Mouse (Mus musculus): ENCODE results near the gene Hspa5.
"Not testable (repeated sequence)": the region's sequence is repeated elsewhere in the genome, so short reads cannot be mapped to it uniquely, and the experiment has no call there.

The Hspa5 gene

DNA sequence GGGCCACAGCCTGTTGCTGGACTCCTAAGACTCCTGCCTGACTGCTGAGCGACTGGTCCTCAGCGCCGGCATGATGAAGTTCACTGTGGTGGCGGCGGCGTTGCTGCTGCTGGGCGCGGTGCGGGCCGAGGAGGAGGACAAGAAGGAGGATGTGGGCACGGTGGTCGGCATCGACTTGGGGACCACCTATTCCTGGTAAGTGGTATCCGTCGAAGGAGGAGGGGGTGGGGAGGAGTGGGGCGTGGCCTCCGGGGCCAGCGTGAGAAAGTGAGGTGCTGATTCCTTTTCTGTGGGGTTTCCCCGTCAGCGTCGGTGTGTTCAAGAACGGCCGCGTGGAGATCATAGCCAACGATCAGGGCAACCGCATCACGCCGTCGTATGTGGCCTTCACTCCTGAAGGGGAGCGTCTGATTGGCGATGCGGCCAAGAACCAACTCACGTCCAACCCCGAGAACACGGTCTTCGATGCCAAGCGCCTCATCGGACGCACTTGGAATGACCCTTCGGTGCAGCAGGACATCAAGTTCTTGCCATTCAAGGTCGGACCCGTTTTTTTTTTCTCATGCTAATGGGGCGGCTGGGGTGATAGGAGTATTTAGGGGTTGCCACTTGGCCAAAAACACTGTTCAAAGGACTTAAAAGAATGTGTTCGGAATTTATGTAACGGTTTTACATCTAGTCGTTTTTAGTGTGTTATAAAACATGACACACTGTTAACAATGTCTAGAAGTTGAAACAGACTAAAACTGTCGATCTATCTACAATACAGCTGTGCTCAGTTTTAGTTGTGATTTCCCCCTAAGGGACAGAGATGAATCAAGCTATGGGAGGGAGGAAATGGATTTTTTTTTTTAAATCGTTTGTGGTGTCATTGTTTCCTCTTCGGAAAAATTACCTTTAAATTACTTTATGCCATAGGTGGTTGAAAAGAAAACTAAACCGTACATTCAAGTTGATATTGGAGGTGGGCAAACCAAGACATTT, 774 bp downstream of the Hspa5 start:
- no peak for DNase-seq

DNA sequence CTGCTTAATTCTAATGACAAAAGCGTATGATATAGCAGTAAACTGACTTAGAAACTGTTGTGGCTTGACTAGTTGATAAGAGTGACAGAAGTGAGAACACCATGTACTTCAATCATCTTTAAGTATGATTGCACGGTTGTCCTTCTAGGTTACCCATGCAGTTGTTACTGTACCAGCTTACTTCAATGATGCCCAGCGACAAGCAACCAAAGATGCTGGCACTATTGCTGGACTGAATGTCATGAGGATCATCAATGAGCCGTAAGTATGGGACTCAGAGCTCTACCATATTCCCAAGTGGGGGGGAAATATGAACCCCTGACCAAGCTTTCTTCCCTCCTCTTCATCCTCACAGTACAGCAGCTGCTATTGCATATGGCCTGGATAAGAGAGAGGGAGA, 1.9 kb downstream of the Hspa5 start:
- no peak for DNase-seq

DNA sequence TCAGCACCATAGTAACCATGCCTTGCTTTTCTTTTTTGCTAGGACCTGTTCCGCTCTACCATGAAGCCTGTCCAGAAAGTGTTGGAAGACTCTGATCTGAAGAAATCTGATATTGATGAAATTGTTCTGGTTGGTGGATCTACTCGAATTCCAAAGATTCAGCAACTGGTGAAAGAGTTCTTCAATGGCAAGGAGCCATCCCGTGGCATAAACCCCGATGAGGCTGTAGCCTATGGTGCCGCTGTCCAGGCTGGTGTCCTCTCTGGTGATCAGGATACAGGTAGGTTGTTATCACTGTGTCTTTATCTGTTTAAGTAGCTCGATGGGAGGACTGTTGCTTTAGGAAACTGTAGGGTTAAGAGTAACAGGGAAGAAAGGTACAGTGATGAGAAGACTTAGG, 2.7 kb downstream of the Hspa5 start:
- no peak for DNase-seq

DNA sequence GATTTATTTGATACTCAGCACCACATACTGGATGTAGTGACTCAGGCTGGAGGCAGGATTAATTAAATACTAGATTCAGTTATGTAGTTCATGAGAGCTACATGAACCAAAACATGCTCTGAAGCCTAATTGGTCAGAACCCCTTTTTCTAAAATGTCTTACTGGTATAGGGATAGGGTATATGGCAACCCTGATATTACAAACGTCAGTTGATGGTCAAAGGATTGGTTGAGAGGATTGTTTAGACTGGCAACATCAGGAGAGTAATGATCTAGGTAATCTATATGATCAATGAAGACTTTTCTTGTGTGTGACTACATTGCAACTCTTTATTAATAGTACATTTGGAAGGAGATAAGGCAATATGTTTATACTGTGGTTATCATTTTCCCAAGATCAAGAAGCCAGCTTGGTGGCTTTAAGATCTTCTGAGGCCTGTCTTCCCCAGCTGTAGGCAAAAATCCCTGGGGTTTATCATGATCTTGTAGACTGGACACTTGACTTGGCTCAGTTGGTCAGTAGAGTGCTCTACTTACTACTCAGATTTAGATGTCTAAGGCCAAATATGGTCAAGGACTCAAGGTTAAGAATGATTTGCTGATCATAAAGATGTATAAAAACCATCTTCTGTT, 5.6 kb downstream of the Hspa5 start:
- DNase-seq = no peak

DNA sequence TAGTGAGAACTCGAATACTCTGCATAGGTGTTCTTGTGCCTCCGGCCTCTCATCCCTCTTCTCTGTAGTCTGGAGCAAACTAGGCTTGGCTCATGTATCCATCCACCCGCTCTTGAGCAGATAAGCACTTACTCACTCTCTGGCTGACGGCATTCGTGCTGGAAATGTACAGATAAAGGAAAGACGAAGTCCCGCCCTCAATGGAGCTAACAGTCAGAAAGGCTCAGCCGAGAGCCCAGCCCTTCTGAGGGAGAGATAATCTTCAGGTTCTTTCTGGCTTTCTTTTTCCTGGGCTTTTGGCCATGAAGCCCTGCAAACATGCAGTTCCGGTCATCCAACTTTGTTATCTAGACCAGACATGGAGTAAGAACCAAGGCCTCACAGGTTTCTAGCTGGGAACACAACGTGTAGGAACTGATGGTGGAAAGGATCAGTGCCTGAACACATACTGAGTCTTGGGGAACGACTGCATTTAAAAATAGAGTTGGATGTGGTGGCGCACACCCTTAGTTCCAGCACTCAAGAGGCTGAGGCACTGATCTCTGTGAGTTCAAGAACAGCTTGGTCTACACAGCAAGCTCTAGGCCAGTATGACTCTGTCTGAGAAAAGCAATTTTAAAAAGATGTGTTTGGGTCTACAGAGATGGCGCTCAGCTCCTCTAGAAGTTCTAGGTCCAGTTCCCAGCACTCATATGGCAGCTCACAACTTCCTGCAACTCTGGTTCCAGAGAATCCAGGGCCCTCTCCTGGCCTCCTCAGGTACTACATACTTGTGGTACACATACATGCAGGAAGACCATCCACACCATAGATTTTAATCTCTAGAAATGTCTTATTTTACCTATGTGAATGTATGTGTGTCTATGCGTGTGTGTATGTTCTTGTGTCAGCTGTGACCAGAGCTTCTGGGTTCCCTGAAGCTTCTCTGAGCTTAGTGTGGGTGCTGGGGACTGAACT, 11.6 kb downstream of the Hspa5 start:
- DNase-seq = no peak

DNA sequence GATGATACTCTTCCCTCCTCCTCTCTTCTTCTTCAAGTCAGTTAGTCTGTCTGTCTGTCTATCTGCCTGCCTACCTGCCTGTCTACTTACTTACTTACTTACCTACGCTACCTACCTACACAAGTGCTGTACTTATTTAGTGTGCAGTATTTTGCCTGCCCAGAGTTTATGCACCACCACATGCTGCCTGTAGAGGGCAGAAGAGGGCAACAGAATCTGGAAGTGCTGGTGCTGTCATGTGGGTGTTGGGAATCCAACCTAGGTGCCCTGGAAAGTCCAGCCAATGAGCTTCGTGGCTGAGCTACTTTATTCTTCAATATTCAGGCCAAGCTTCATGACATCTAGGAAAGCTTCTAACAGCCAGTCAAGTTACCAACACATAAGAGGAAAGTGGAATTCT, 12.3 kb downstream of the Hspa5 start:
- peak; percentile 23 to 37 for DNase-seq

DNA sequence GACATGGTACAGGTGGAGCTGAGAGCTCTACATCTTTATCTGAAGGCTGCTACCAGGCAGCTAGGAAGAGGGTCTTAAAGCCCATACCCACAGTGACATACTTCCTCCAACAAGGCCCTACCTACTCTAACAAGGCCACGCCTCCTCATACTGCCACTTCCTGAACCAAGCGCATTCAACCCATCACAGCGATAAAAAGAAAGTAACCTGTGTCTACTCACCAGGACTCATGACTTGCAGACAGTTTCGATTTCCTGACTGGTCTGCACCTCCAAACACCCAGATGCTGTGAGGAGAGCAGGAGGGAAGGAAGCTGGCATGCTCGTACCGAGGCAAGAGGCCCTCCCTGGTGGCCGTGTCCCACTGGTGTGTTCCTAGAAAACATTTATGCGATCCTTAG, 18.5 kb downstream of the Hspa5 start:
- no peak for DNase-seq

DNA sequence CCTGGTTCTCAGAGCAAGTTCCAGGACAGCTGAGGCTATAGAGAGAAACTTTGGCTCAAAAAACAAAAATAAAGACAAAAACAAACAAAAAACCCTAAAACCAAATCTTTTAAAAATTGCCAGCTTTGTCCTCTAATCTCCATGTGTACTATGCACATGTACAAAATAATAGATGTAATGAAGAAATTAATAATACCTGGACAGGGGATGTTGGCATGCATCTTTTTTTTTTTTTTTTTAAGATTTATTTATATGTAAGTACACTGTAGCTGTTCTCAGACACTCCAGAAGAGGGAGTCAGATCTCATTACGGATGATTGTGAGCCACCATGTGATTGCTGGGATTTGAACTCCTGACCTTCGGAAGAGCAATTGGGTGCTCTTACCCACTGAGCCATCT, 20.8 kb downstream of the Hspa5 start:
- not testable (repeated sequence) for DNase-seq

DNA sequence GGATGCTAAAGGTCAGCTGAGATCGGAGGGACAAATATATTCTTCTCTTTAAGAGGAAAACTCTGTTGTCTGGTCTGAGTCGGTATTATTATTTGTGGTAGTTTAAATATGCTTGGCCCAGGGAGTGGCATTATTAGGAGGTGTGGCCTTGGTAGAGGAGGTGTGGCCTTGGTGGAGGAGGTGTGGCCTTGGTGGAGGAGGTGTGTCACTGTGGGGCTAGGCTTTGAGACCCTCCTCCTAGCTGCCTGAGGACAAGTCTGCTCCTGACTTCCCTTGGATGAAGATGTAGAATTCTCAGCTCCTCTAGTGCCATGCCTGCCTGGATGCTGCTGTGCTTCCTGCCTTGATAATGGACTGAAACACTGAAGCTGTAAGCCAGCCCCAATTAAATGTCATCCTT, 22.7 kb downstream of the Hspa5 start:
- no peak for DNase-seq

DNA sequence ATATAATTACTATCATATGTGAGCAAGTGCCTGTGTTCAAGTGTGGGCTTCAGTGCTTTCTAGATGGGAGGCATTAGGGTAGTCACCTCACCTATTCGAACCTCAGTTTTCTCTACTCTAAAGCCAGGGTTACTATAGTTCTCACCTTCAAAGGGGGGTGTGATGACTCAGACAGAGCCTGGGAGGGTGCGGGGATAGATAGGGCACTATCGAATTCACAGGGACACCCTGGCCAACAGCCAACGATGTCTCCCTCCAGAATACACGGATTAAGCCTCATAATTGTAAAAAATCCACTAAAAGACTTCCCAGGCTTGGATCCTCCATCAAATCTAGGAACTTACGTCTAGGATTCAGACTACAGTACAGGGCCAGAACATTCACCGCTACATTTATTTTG, 23.7 kb downstream of the Hspa5 start:
- no peak for DNase-seq

DNA sequence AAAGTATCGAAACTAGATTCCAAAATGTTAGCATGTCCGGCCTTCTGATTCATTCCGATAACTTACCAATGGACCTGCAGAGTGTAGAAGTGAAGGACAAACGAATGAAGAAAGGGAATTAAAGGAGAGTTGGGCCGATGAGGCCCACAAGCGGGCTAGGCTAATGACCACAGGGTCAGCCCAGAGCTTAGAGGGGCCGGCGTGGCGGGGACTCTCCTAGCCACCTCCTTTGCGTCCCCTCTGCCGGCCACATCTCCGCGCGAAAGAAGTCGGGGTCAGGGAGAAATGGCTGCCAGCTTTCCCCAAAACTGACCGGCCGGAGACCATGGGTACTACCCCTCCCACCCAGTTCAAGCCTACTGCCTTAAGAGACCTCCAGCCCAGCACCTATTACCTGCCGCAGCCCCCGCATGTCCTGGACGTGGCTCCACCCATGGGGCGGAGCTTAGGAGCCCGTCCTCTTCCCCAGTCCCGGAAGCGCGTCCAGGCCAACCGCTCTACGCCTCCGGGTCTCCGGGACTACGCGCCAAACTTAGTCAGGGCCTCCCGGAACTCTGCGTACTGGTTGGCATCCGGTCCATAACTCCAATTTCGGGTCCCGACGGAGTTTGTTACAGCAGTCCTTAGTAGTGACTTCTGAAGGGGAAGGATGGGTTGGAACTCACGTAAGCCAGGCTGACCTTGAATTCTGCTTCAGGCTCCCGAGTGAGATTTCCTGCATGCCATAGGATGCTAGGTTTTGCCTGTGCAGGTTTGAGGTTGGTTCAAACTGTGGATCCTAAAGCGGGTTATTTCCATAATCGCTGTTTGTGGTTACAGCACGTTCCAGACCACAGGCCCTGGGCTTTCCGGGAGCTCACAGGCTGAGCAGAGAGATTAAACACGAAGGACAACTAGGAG, 27.8 kb downstream of the Hspa5 start, which contains the start of gene Rabepk:
Gene Rabepk (minus strand): TSS at position 556 of the 900 bp plus-strand sequence.
- peak; percentile 72 to 78 for DNase-seq

DNA sequence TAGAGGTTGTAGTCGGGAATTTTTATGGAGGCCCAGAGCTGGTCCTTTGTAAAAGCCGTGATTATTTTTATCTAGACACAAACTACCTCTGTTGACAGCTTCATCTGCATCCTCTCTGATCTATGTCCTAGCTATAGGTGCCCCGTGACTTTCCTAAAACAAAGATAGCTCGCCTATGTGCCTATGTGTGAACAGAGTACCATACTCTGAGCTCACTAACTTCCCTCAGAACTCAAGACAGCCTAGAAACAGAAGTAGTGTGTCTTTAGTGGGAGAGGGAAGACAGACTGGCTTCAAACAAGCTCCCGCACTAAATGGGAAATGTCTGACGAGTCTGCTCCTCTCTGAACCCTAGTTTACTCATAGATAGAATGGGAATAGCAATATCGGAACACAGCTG, 28.6 kb downstream of the Hspa5 start:
- no peak for DNase-seq

DNA sequence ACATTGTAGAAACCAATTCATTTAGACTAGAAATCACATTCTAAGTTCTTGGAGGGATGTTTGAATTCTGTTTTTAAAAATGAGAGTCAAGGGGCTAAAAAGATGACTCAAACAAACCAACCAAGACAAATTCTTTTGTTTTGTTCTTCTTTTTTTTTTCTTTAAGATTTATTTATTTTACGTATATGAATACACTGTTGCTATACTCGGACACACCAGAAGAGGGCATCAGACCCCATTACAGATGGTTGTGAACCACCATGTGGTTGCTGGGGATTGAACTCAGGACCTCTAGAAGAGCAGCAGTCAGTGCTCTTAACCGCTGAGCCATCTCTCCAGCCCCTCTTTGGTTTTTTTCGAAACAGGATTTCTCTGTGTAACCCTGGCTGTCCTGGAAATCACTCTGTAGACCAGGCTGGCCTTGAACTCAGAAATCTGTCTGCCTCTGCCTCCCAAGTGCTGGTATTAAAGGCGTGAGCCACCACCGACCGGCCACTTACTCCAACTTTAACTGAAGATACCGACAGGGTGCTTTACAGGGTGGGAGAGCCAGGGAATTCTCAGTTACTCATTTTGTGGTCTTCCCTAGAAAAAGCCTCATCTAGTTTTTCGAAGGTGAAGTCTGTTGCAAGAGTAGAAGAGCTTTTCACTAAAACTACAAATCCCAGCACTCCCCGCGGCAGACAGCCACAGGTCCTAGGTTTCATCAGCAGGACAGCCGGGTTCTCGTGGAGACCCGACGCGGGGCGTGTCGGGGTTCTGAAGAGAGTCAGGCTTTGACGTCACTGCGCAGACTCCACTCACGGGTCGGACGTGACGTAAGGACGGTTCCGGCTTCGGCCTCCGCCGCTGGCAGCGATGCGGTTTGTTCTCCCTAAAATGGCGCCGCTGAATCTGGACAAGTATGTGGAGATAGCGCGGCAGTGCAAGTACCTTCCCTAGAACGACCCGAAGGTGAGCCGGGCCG, 30.0 kb downstream of the Hspa5 start:
- DNase-seq = peak; percentile 96

DNA sequence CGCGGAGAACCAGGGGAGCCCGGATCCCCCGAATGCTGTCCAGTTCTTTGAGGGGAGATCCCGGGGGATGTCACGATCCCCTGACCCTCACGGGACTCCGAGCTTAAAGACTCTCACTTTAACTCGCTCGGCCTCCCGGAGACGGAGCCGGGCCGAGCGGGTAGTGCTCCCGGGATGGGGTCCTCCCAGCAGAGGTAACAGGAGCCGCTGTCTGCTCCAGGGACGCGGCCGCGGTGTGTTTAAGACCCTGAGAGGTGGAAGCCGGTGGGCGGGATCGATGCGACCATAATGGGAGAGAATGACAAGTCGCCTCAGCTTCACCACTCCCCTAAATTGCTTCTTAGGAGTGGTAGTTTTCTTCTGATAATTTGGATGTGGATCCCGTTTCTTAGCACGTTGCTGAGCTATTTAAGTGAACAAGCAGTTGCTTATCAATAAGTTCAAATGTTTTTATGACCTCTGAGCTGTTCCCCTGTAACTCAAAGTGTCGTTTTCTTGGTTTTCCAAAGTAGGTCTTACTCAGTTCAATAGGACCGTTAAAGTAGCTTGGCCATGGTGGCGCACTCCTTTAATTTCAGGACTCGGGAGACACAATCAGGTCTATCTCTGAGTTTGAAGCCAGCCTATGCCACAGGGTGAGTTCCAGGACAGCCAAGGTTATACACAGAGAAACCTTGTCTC, 30.9 kb downstream of the Hspa5 start:
- DNase-seq = peak in 1 of 2 experiments; percentile 21

DNA sequence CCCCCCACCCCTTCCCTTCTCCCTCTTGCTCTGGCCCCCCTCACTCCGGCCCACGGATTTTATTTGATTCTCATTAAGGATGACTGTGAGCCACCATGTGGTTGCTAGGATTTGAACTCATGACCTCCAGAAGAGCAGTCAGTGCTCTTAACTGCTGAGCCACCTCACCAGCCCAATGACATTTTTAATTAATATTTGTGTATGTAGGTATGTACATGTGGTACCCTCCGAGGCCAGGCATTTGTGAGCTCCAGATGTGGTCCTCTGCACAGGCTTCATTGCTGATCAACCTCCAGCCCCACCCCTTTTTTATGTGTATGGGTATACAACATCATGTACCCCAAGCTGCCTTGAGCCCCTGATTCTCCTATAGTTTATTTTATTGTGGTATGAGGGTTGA, 32.0 kb downstream of the Hspa5 start:
- DNase-seq = no peak

DNA sequence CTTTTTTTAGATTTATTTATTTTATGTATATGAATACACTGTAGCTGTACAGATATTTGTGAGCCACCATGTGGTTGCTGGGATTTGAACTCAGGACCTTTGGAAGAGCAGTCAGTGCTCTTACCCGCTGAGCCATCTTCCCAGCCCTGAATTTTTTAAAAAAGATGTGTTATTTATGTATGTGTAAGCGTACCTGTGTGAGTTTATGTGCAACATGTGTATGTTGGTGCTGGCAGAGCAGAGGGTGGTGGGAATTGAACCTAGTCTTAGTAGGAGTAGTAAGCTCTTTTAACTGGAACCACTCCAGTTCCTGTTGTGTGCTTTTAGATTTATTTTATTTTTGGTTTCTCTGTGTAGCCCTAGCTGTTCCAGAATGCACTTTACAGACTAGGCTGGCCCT, 32.4 kb downstream of the Hspa5 start:
- DNase-seq = no peak

DNA sequence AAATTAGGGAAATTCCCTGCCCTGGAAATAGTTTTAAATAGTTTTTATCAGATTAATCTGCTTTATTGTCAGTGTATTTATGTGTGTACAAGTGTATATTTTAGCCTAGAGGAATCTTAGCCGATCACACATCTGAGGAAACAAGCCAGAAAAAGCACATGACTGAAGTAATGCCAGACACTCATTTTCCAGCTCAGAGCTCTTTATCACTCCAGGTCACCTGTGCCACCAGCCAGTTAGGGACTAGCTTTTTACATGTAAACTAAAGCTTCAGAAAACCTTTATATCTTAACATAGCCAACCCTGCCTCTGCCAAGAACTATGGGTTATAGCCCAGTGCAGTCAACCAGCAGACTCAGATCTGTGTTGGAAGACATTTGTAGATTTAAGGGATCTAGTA, 33.0 kb downstream of the Hspa5 start:
- no peak for DNase-seq

DNA sequence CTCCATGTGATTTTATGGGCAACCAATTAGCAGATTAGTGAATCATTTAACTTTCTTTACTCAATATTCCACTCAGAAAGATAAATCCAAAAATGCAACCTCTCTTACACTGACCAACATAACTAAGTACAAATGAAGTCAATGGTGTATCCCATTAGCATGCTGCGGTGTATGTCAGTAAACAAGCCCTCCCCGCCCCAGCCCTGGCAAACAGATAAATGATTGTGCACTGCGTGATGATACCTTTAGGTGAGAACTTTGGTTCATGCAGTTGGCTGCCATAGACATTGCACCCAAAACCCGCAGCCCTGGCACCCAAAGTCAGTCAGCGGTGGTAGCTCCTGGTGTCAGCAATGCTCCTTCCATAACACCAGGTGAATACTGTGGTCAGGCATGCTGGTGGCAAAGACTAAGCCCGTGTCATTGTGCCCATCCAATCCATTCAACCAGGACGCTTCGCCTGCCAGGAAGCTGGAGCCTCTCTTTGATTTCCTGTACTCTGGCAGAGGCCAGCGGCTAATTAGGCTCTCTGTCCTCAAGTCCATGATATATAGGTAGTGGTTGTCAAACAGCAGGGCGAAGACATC, 33.7 kb downstream of the Hspa5 start:
- DNase-seq = no peak

DNA sequence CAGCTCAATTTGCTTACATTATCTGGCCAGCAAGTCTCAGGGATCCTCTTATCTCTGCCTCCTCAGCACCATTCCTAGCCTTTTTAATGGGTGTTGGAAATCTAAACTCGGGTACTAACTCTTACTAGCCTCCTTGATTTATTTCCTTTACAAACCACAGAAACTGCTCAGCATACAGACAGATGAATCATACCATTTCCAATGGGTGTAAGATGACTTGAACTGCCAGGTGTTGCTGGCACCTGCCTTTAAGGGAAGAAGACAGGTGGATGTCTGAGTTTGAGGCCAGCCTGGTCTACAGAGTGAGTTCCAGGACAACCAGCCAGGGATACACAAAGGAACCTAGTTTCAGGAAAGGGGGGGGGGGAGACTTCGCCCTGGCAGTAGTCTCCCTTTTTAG, 36.3 kb downstream of the Hspa5 start:
- no peak for DNase-seq

DNA sequence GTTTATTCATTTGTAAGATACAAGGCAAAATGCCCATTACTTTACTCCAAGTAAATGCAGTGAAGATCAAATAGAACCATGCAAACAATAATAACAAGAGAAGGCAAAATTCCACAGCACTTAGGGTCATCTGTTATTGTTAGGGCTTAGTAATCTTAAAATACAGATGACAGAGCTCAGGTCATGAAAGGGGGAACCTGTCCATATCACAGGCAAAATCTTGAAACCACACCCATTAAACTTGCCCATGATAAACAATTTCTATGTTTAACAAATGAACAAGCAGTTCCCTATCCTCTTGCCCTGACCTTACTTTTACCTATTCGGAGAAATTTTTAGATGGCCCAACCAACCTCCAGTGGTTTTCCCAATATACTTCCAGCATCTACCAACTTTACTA, 37.8 kb downstream of the Hspa5 start:
- no peak for DNase-seq

Measured in cerebellum, postnatal 36 days (tissue).